Mouse (Mus musculus) olfactory bulb, adult 2 months (tissue): ENCODE data around the gene Mdfi.

Experiments
- CTCF ChIP-seq: fragments of 200-500 bp; IDR thresholded peaks from 2 replicates; pipeline ENCODE4 v1.5.1; 2012; ENCODE audit warnings: low read depth, mild to moderate bottlenecking, low read length, moderate library complexity; ENCODE audit not compliant: insufficient read depth
- POLR2A ChIP-seq: fragments of 200-500 bp; IDR thresholded peaks from 2 replicates; pipeline ENCODE4 v1.6.1; 2012; ENCODE audit warnings: mild to moderate bottlenecking, low read depth, low read length, moderate library complexity; ENCODE audit not compliant: insufficient read depth

DNA sequence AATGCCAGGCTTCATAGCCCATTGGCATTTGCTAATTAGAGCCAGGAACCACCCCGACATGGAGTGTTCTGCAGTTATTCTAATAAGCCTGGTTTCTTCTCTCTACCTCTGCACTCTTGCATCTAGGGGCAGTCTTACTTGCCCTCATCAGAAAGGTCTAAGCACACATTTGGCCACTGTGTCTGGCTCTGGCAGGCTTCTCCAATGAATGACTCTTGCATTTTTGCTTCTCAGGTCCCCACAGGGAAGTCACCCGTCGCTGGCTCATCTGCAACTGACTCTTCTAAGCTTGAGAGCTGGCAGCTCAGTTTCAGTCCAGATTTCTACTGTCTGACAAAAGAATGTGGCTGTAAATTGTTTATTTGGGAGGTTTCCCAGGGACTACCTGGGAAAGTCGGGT lies 68.5 kb downstream of the Mdfi start:
- TF ChIP-seq CTCF (no peak), POLR2A (no peak)
